Mouse (Mus musculus) stomach, embryonic 15.5 days (tissue): ENCODE results near the gene Smarca4. TPM values are rescaled to one million over a fixed set of nuclear protein-coding genes. Genes with fewer than 3 reads are reported as not detected.

Experiments used
- ATAC-seq: fragments of 200-750 bp; cut with Nextera tagmentation; 2 replicates; pipeline ENCODE4 v1.8.0; 2017; ENCODE audit warnings: low read depth, moderate number of reproducible peaks, moderate TSS enrichment; ENCODE audit not compliant: insufficient read depth, low FRiP score
- H3K27ac ChIP-seq: fragments of 300-500 bp; sonication (generic); 2 replicates; pipeline ENCODE4 v1.5.1; 2015; ENCODE audit warnings: mild to moderate bottlenecking, inconsistent platforms
- H3K27me3 ChIP-seq: fragments of 300-500 bp; sonication (generic); replicated peaks from 2 replicates; pipeline ENCODE4 v1.6.1; 2015; ENCODE audit warnings: inconsistent platforms
- H3K36me3 ChIP-seq: fragments of 300-500 bp; sonication (generic); 2 replicates; pipeline ENCODE4 v1.6.1; 2015; ENCODE audit warnings: inconsistent platforms
- H3K4me1 ChIP-seq: fragments of 300-500 bp; sonication (generic); 2 replicates; pipeline ENCODE4 v1.6.1; 2015; ENCODE audit warnings: inconsistent platforms
- H3K4me2 ChIP-seq: fragments of 300-500 bp; sonication (generic); 2 replicates; pipeline ENCODE4 v1.6.1; 2015; ENCODE audit warnings: mild to moderate bottlenecking, inconsistent platforms
- H3K4me3 ChIP-seq: fragments of 300-500 bp; sonication (generic); replicated peaks from 2 replicates; pipeline ENCODE4 v1.5.1; 2015; ENCODE audit warnings: inconsistent platforms
- H3K9ac ChIP-seq: fragments of 300-500 bp; sonication (generic); 2 replicates; pipeline ENCODE4 v1.6.1; 2015; ENCODE audit warnings: inconsistent platforms
- H3K9me3 ChIP-seq: fragments of 300-500 bp; sonication (generic); 2 replicates; pipeline ENCODE4 v1.6.1; 2016; ENCODE audit warnings: inconsistent platforms
- WGBS: fragments of 180-500 bp; shearing (Covaris S2); methylation state at CpG from one replicate; pipeline ENCODE4 v1.1.7; 2015; 5-methylcytosine and 5-hydroxymethylcytosine counted together
- polyA plus RNA-seq: library from polyadenylated mRNA; unstranded; fragments of >200 nt; fragmentation: Nextera tagmentation; extraction: Ambion mirVana; gene quantifications from 2 replicates; pipeline ENCODE4 v1.2.1, GENCODE M21; 2015

Gene Smarca4
- polyA plus RNA-seq, 1 experiment from 2014 or later: 68.7 TPM

DNA sequence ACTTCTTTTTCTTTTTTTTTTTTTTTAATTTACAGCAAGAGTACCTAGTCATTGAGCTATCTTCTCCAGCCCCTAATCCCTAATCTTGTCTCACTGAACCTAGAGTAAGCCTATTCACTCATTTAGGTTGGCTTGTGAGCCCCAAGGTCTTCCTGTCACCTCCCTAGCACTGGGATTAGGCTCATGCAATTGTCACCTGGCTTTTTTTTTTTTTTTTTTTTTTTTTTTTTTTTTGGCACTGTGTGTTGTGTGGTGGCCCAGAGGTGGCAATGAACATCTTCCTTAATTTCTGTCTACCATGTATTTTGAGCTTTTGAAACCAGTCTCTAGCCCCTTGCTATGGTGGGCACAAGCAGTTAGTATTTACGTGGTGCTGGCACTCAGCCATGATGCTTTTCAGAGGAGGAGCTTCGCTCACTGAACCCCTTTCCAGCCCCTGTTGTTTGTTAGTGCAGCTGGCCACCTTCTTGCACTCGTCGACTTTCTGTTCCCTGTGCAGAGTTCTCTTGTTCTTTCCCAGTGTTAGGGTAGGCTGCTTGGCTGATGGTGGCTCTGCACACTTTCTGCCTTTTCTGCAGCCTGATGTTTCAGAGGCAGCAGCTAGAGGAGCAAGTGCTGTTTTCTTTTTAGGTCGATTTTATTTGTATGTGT lies 11.3 kb downstream of the Smarca4 start:
- Histone ChIP-seq H3K36me3 (no peaks in the 10 kb centered on the region), H3K4me2 (no peak overlapping the region), H3K4me1 (no peaks in the 10 kb centered on the region), H3K27ac (no peak overlapping the region), H3K9me3 (no peaks in the 10 kb centered on the region), H3K4me3 (no peak overlapping the region), H3K27me3 (no peaks in the 10 kb centered on the region), H3K9ac (no peak overlapping the region)
- WGBS: 69% methylated on average over 5 of the region's 5 CpGs
- ATAC-seq: no peak

GRCm38 (mm10) chr9:21630673-21631072 lies 14.7 kb downstream of the Smarca4 start:
- no peak overlapping the region for H3K9ac ChIP-seq
- 0 out of 2 replicates have a peak, but pooled peaks have one; percentile 43 for ATAC-seq
- H3K27me3 ChIP-seq: no peaks in the 10 kb centered on the region
- H3K4me1 ChIP-seq: no peaks in the 10 kb centered on the region
- no peak overlapping the region for H3K27ac ChIP-seq
- WGBS: 68% methylated on average over 3 of the region's 3 CpGs
- no peak overlapping the region for H3K4me3 ChIP-seq
- no peak overlapping the region for H3K4me2 ChIP-seq
- H3K36me3 ChIP-seq: peaks cover 28% of the 10 kb centered on the region
- H3K9me3 ChIP-seq: no peaks in the 10 kb centered on the region

GRCm38 (mm10) chr9:21633106-21633505 lies 17.1 kb downstream of the Smarca4 start:
- Histone ChIP-seq H3K4me2 (no peak overlapping the region), H3K27ac (no peak overlapping the region), H3K4me3 (no peak overlapping the region), H3K9ac (no peak overlapping the region), H3K9me3 (no peaks in the 10 kb centered on the region), H3K4me1 (no peaks in the 10 kb centered on the region), H3K36me3 (peaks cover 52% of the 10 kb centered on the region), H3K27me3 (no peaks in the 10 kb centered on the region)
- 85% methylated on average over 3 of the region's 3 CpGs for WGBS
- no peak for ATAC-seq

DNA sequence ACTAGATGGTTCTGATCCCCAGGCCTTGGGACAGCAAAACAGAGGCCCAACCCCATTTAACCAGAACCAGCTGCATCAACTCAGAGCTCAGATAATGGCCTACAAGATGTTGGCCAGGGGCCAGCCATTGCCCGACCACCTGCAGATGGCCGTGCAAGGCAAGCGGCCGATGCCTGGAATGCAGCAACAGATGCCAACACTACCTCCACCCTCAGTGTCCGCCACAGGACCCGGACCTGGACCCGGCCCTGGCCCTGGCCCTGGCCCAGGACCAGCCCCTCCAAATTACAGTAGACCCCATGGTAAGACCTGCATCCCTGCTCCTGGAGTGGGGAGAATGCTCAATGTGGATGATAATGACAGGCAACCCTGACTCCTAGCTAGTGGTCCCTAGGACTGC lies 19.7 kb downstream of the Smarca4 start:
- H3K9me3 ChIP-seq: no peaks in the 10 kb centered on the region
- H3K4me1 ChIP-seq: no peaks in the 10 kb centered on the region
- H3K9ac ChIP-seq: no peak overlapping the region
- H3K4me2 ChIP-seq: no peak overlapping the region
- H3K4me3 ChIP-seq: no peak overlapping the region
- peaks cover 70% of the 10 kb centered on the region for H3K36me3 ChIP-seq
- WGBS: 51% methylated on average over 7 of the region's 7 CpGs
- no peak; the same call in 1 of the 2 replicates for ATAC-seq
- no peak overlapping the region for H3K27ac ChIP-seq
- no peaks in the 10 kb centered on the region for H3K27me3 ChIP-seq

GRCm38 (mm10) chr9:21639031-21639430 lies 23.1 kb downstream of the Smarca4 start:
- Histone ChIP-seq H3K27me3 (no peaks in the 10 kb centered on the region), H3K4me3 (no peak overlapping the region), H3K9me3 (no peaks in the 10 kb centered on the region), H3K4me2 (no peak overlapping the region), H3K27ac (no peak overlapping the region), H3K9ac (no peak overlapping the region), H3K4me1 (no peaks in the 10 kb centered on the region), H3K36me3 (peaks cover 89% of the 10 kb centered on the region)
- no peak for ATAC-seq
- 96% methylated on average over 11 of the region's 11 CpGs for WGBS

DNA sequence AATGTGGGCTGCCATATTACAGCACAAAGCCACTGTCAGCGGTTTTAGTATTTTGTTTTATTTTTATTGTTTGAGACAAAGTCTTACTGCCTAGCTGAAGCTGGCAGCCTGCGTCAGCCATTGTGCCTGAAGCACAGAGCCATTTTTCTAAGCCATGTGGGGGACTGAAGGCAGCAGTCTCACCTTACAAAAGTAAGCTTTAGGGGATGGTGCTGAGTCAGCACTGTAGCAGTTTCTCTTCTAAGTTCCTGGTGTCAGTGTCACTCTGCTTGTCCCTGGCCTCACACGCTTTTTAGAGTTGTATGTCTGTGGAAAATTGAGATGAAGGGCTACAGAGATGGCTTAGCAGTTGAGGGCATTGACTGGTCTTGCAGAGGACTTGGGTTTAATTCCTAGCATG lies 30.4 kb downstream of the Smarca4 start:
- H3K9me3 ChIP-seq: no peaks in the 10 kb centered on the region
- 89% methylated on average over 3 of the region's 3 CpGs for WGBS
- no peaks in the 10 kb centered on the region for H3K4me1 ChIP-seq
- no peak overlapping the region for H3K9ac ChIP-seq
- ATAC-seq: no peak
- no peak overlapping the region for H3K4me2 ChIP-seq
- peaks cover 65% of the 10 kb centered on the region for H3K36me3 ChIP-seq
- no peak overlapping the region for H3K27ac ChIP-seq
- H3K4me3 ChIP-seq: no peak overlapping the region
- no peaks in the 10 kb centered on the region for H3K27me3 ChIP-seq

GRCm38 (mm10) chr9:21647721-21648120 lies 31.8 kb downstream of the Smarca4 start:
- Histone ChIP-seq H3K27ac (no peak overlapping the region), H3K9ac (no peak overlapping the region), H3K4me1 (no peaks in the 10 kb centered on the region), H3K9me3 (no peaks in the 10 kb centered on the region), H3K27me3 (no peaks in the 10 kb centered on the region), H3K4me2 (no peak overlapping the region), H3K36me3 (peaks cover 58% of the 10 kb centered on the region), H3K4me3 (no peak overlapping the region)
- 93% methylated on average over 6 of the region's 6 CpGs for WGBS
- ATAC-seq: no peak

GRCm38 (mm10) chr9:21652263-21652662 lies 36.3 kb downstream of the Smarca4 start:
- no peak for ATAC-seq
- no peak overlapping the region for H3K9ac ChIP-seq
- H3K27me3 ChIP-seq: no peaks in the 10 kb centered on the region
- no peaks in the 10 kb centered on the region for H3K9me3 ChIP-seq
- no peaks in the 10 kb centered on the region for H3K4me1 ChIP-seq
- no peak overlapping the region for H3K4me2 ChIP-seq
- H3K27ac ChIP-seq: no peak overlapping the region
- 92% methylated on average over 5 of the region's 5 CpGs for WGBS
- no peak overlapping the region for H3K4me3 ChIP-seq
- H3K36me3 ChIP-seq: peaks cover 46% of the 10 kb centered on the region

DNA sequence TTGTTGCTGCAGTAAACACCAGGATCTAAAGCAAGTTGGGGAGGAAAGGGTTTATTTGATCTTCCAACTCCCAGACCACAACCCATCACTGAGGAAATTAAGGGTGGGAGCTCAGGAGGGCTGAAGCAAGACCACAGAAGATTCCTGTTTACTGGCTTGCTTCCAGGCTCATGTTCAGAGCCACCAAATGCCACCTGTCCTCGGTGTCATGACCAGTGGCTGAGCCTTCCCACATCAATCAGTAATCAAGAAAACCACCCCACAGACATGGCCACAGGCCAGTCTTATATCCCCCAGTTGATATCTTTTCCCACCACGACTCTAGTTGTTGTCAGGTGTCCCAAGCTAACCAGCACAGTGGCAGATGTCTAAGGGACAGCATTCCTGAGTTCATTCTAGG lies 37.3 kb downstream of the Smarca4 start:
- Histone ChIP-seq H3K4me1 (no peaks in the 10 kb centered on the region), H3K9me3 (no peaks in the 10 kb centered on the region), H3K4me3 (no peak overlapping the region), H3K27ac (no peak overlapping the region), H3K27me3 (no peaks in the 10 kb centered on the region), H3K4me2 (no peak overlapping the region), H3K36me3 (peaks cover 37% of the 10 kb centered on the region), H3K9ac (no peak overlapping the region)
- no peak for ATAC-seq
- 83% methylated on average over 2 of the region's 2 CpGs for WGBS

GRCm38 (mm10) chr9:21662034-21662433 lies 46.1 kb downstream of the Smarca4 start:
- H3K4me2 ChIP-seq: no peak overlapping the region
- H3K4me1 ChIP-seq: no peaks in the 10 kb centered on the region
- peaks cover 79% of the 10 kb centered on the region for H3K36me3 ChIP-seq
- no peaks in the 10 kb centered on the region for H3K27me3 ChIP-seq
- H3K9me3 ChIP-seq: no peaks in the 10 kb centered on the region
- ATAC-seq: no peak
- H3K27ac ChIP-seq: no peak overlapping the region
- H3K9ac ChIP-seq: no peak overlapping the region
- no peak overlapping the region for H3K4me3 ChIP-seq
- WGBS: 92% methylated on average over 5 of the region's 5 CpGs

DNA sequence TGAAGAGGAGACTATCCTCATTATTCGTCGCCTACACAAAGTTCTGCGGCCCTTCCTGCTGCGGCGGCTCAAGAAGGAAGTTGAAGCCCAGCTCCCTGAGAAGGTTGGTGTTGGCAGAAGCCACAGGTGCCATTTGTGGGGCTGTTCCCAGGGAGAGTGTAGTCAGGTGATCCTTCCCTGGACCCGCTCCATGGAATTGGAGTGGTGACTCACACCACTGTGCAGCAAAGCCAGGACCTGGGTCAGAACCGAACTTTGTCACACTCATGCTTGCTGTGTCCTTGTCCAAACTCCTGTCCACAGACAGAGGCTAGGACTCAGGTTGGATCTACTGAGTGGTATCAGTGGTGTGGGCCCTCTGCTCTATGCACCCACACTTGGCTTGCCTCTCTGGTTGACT lies 53.0 kb downstream of the Smarca4 start:
- Histone ChIP-seq H3K9ac (no peak overlapping the region), H3K36me3 (peaks cover 94% of the 10 kb centered on the region), H3K27me3 (no peaks in the 10 kb centered on the region), H3K4me3 (no peak overlapping the region), H3K4me1 (no peaks in the 10 kb centered on the region), H3K4me2 (no peak overlapping the region), H3K9me3 (no peaks in the 10 kb centered on the region), H3K27ac (no peak overlapping the region)
- 91% methylated on average over 7 of the region's 7 CpGs for WGBS
- ATAC-seq: no peak

DNA sequence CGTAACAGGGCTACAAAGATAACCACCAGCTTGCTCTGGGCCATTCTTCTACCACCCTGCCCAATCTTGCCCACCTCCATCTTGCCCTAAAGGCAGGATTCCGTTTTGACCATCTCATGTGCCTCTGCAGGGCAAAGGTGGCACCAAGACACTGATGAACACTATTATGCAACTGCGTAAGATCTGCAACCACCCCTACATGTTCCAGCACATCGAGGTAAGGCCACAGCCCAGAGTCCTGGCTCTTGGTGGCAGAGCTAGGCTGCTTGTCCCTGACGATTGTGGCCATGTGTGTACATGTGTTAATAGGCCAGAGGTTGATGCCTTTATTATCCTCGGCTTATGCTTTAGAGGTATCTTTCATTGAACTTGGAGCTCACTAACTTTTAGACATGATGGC lies 54.4 kb downstream of the Smarca4 start:
- no peak overlapping the region for H3K9ac ChIP-seq
- no peak overlapping the region for H3K27ac ChIP-seq
- no peaks in the 10 kb centered on the region for H3K9me3 ChIP-seq
- 90% methylated on average over 6 of the region's 6 CpGs for WGBS
- no peak for ATAC-seq
- no peak overlapping the region for H3K4me3 ChIP-seq
- H3K27me3 ChIP-seq: no peaks in the 10 kb centered on the region
- H3K4me1 ChIP-seq: no peaks in the 10 kb centered on the region
- no peak overlapping the region for H3K4me2 ChIP-seq
- peaks cover 93% of the 10 kb centered on the region for H3K36me3 ChIP-seq

DNA sequence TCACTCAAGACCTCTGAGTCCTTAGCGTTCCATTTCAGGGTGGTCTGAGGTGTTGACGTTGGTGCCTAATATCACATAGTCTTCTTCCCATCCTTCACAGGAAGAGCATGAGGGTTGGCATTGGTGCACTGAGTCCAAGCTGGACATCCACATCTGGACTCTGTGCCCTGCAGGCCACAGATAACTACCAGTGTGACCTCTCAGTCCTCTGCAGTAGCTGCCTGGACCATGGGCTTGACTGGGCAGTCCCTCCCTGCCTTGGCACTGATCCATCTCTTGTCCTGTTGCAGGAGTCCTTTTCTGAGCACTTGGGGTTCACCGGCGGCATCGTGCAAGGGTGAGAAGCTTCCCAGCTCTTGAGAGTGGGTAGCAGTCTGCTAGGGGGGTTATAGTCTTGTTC lies 55.8 kb downstream of the Smarca4 start:
- H3K27ac ChIP-seq: no peak overlapping the region
- H3K4me3 ChIP-seq: no peak overlapping the region
- ATAC-seq: no peak
- no peak overlapping the region for H3K9ac ChIP-seq
- 93% methylated on average over 5 of the region's 5 CpGs for WGBS
- H3K9me3 ChIP-seq: no peaks in the 10 kb centered on the region
- H3K27me3 ChIP-seq: no peaks in the 10 kb centered on the region
- H3K4me1 ChIP-seq: no peaks in the 10 kb centered on the region
- H3K36me3 ChIP-seq: peaks cover 89% of the 10 kb centered on the region
- no peak overlapping the region for H3K4me2 ChIP-seq
